Mouse (Mus musculus): Measurements from ENCODE around the gene Cdk17. TPM values are rescaled to one million over a fixed set of nuclear protein-coding genes. Genes with fewer than 3 reads are reported as not detected.

Cdk17 gene
- total RNA-seq, 4 experiments from 2014 or later = 24.6 to 30.2 (median 28.1) TPM

GRCm38 (mm10) chr10:93291352-93291751 is 130.7 kb downstream of the Cdk17 start:
- DNase-seq = no peak

GRCm38 (mm10) chr10:93291843-93292242 is 131.2 kb downstream of the Cdk17 start:
- peak; percentile 74 for DNase-seq

GRCm38 (mm10) chr10:93293621-93294020 is 132.9 kb downstream of the Cdk17 start:
- DNase-seq = no peak

GRCm38 (mm10) chr10:93294547-93295219 is 134.0 kb downstream of the Cdk17 start:
- DNase-seq = no peak

- peak; percentile 29 for DNase-seq
Measured at GRCm38 (mm10) chr10:93297774-93298173, 137.1 kb downstream of the Cdk17 start.

GRCm38 (mm10) chr10:93298208-93298607 is 137.5 kb downstream of the Cdk17 start:
- DNase-seq = no peak

- DNase-seq = no peak
Measured at GRCm38 (mm10) chr10:93301831-93302230, 141.2 kb downstream of the Cdk17 start.

- DNase-seq = no peak
Measured at GRCm38 (mm10) chr10:93303231-93303630, 142.6 kb downstream of the Cdk17 start.

- DNase-seq = no peak
Measured at GRCm38 (mm10) chr10:93305946-93306345, 145.3 kb downstream of the Cdk17 start.

- no peak for DNase-seq
Measured at GRCm38 (mm10) chr10:93306367-93306766, 145.7 kb downstream of the Cdk17 start.

- no peak for DNase-seq
Measured at GRCm38 (mm10) chr10:93309131-93309933, 148.7 kb downstream of the Cdk17 start.

- no peak for DNase-seq
Measured at GRCm38 (mm10) chr10:93309934-93310621, 149.4 kb downstream of the Cdk17 start.

GRCm38 (mm10) chr10:93310721-93311411 is 150.2 kb downstream of the Cdk17 start, which contains the start of gene Elk3:
TSS of gene Elk3 (minus strand) at chr10:93311135.
- no peak for DNase-seq

GRCm38 (mm10) chr10:93311576-93311975 is 150.9 kb downstream of the Cdk17 start:
- no peak for DNase-seq

Small RNA genes within 50 kb of the gene (microRNA-seq; reads per million reads assigned to microRNA genes)
- gene Mir1931 = 0 reads per million in 2 experiments

Other genes with a start within 250 kb of the Cdk17 start
- 1 to 10 TPM; 4.0 to 6.1 (median 5.1) TPM for gene Cfap54, start 79.3 kb upstream of the Cdk17 start, total RNA-seq (2022)
- gene Elk3, start 150.3 kb downstream of the Cdk17 start, total RNA-seq (2022) = 10 to 100 TPM; 32.3 to 51.1 (median 46.1) TPM